Mouse (Mus musculus) bone marrow, adult 2 months (tissue): ENCODE results near the gene Cenpm.

ENCODE experiments used
- CTCF ChIP-seq: fragments of 200-500 bp; IDR thresholded peaks from 2 replicates; pipeline ENCODE4 v1.5.1; 2011; ENCODE audit warnings: low read length, control low read depth; ENCODE audit not compliant: control insufficient read depth, insufficient read depth
- POLR2A ChIP-seq: fragments of 200-500 bp; IDR thresholded peaks from 2 replicates; pipeline ENCODE4 v1.6.1; 2011; ENCODE audit warnings: low read depth, mild to moderate bottlenecking, control low read depth, low read length, borderline replicate concordance; ENCODE audit not compliant: control insufficient read depth

- TF ChIP-seq CTCF (no peak), POLR2A (no peak)
These were observed 40.8 kb downstream of the Cenpm start for GRCm38 (mm10) chr15:82203611-82204351.
